Mouse (Mus musculus) bone marrow macrophage, adult 2 months (primary cell): ENCODE data around the gene Pgs1.

Source experiments
- CTCF ChIP-seq: IDR thresholded peaks from 2 replicates; pipeline ENCODE4 v1.5.1; 2012; ENCODE audit warnings: low read depth, mild to moderate bottlenecking, low read length, moderate library complexity
- POLR2A ChIP-seq: IDR thresholded peaks from 2 replicates; pipeline ENCODE4 v1.6.1; 2012; ENCODE audit warnings: mild to moderate bottlenecking, low read depth, low read length, borderline replicate concordance

DNA sequence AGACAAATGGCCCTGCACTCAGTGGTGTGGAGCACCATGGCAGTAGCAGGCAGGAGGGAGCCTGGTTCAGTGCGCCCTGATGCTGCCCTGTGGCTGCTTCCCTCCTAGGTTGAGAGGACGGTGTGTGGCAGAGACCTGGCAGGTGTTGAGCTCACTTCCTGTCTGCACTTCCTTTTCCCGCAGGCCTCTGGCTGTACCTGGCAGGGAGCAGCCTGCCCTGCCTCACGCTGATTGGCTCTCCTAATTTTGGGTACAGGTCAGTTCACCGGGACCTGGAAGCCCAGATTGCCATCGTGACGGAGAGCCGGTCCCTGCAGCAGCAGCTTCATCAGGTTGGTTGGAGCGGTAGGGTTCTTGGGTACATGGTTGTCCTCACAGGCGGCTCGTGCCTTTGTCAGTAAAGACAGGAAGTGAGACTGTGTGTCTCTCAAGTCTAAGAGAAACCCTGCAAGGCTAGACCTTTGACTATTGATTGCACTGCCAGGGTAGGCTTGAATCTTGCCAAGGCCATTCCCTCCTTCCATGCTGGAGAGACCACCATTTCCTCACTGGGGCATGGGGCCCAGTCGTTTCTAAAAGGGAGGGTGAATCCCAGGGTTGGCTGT is 28.4 kb downstream of the Pgs1 start:
- TF ChIP-seq CTCF (no peak), POLR2A (no peak)
